Mouse (Mus musculus): ENCODE data around the gene Ciao2b. TPM values are rescaled to one million over a fixed set of nuclear protein-coding genes. Genes with fewer than 3 reads are reported as not detected.

The Ciao2b gene
- total RNA-seq (2012; rRNA removed) (78.7 and 82.4 TPM in 2 replicates), polyA plus RNA-seq (2012; ENCODE audit: insufficient read depth in 1 of 2, insufficient read length in 2 of 2, low read depth in 1 of 2, low replicate concordance in 2 of 2, missing spikeins in 1 of 2) (100 to 1,000 TPM in 1 of 2 experiments, not detected in 1; 110 TPM)

GRCm38 (mm10) chr8:104641426-104642323 lies at the start of gene Ciao2b:
TSS of gene Ciao2b (minus strand) at chr8:104641965.
- peak within 1 kb of the TSS; percentile 92 for H3K9ac ChIP-seq (ENCODE audit: control insufficient read depth, low read depth, low read length, poor library complexity, severe bottlenecking)
- peaks cover 0 to 18% of the 10 kb centered on the region in 2 experiments; a peak in 2 of 4 replicates for H3K36me3 ChIP-seq (ENCODE audit: control insufficient read depth in 1 of 2, insufficient read depth in 2 of 2, low read length in 2 of 2)
- H3K27ac ChIP-seq (ENCODE audit: control insufficient read depth, low read depth, low read length): peak within 1 kb of the TSS; percentile 85
- peak within 1 kb of the TSS; percentile 66 to 92 for H3K4me3 ChIP-seq (ENCODE audit: control insufficient read depth in 1 of 2, insufficient read depth in 1 of 2, low read depth in 2 of 2, low read length in 2 of 2)
- DNase-seq (ENCODE audit: low read depth, low spot score): peak; percentile 93
- H3K27me3 ChIP-seq (ENCODE audit: control insufficient read depth in 1 of 2, insufficient read depth in 2 of 2, low read length in 2 of 2): no peaks in the 10 kb centered on the region
- 0 out of 2 replicates have a peak, but pooled peaks have one; percentile 36 for TF ChIP-seq ETS1 (IDR thresholded peaks at IDR 0.05; ENCODE audit: low read depth, low read length)
- TF ChIP-seq ZMIZ1 (IDR thresholded peaks at IDR 0.05; ENCODE audit: low read depth, low read length): peak; percentile 74
- TF ChIP-seq MYB (IDR thresholded peaks at IDR 0.05; ENCODE audit: low read depth, low read length): no peak
- TF ChIP-seq HCFC1 (IDR thresholded peaks at IDR 0.05; ENCODE audit: low read depth, low read length): peak; percentile 96
- no peak for TF ChIP-seq CHD2 (IDR thresholded peaks at IDR 0.05; ENCODE audit: low read length)
- TF ChIP-seq MXI1 (IDR thresholded peaks at IDR 0.05; ENCODE audit: low read depth, low read length): peak; percentile 91
- TF ChIP-seq ELF1 (IDR thresholded peaks at IDR 0.05; ENCODE audit: low read depth, low read length): peak; percentile 99
- TF ChIP-seq JUND (IDR thresholded peaks at IDR 0.05; ENCODE audit: low read depth, low read length): 0 out of 2 replicates have a peak, but pooled peaks have one; percentile 25
- no peak for TF ChIP-seq SMC3 (IDR thresholded peaks at IDR 0.05; ENCODE audit: low read depth, low read length)
- TF ChIP-seq POLR2A (IDR thresholded peaks at IDR 0.05; ENCODE audit: control insufficient read depth in 1 of 2, insufficient read depth in 1 of 2, low read depth in 1 of 2, low read length in 2 of 2, poor library complexity in 1 of 2): peak; percentile 56 to 90; a peak in 3 of 4 replicates
- no peak for TF ChIP-seq GABPA (IDR thresholded peaks at IDR 0.05; ENCODE audit: low read depth, low read length)
- no peak for TF ChIP-seq MAFK (IDR thresholded peaks at IDR 0.05; ENCODE audit: borderline replicate concordance, low read depth, low read length)
- TF ChIP-seq BHLHE40 (IDR thresholded peaks at IDR 0.05; ENCODE audit: borderline replicate concordance, low read depth, low read length): no peak
- TF ChIP-seq MAX (IDR thresholded peaks at IDR 0.05; ENCODE audit: low read length): peak; percentile 26; the same call in 1 of the 2 replicates
- TF ChIP-seq MYC (IDR thresholded peaks at IDR 0.05; ENCODE audit: low read depth, low read length): peak; percentile 74; the same call in 1 of the 2 replicates
- peak; percentile 25; the same call in 1 of the 2 replicates for TF ChIP-seq NRF1 (IDR thresholded peaks at IDR 0.05; ENCODE audit: insufficient read depth, low read depth, low read length, poor library complexity, severe bottlenecking)
- no peak for TF ChIP-seq USF2 (IDR thresholded peaks at IDR 0.05; ENCODE audit: borderline replicate concordance in 1 of 2, insufficient read depth in 1 of 2, low read depth in 1 of 2, low read length in 2 of 2)
- TF ChIP-seq TAL1 (IDR thresholded peaks at IDR 0.05; ENCODE audit: low read length): no peak
- TF ChIP-seq GATA1 (IDR thresholded peaks at IDR 0.05; ENCODE audit: low read depth, low read length): no peak
- TF ChIP-seq TCF12 (IDR thresholded peaks at IDR 0.05; ENCODE audit: low read depth, low read length): no peak
- TF ChIP-seq CTCF (IDR thresholded peaks at IDR 0.05 in 2 of 3, conservative IDR thresholded peaks at IDR 0.05 in 1 of 3; ENCODE audit: control insufficient read depth in 1 of 3, insufficient read depth in 1 of 3, low read depth in 2 of 3, low read length in 3 of 3, poor library complexity in 1 of 3, severe bottlenecking in 1 of 3): no peak
- no peak for TF ChIP-seq CHD1 (IDR thresholded peaks at IDR 0.05; ENCODE audit: low read depth, low read length)
- TF ChIP-seq NELFE (IDR thresholded peaks at IDR 0.05; ENCODE audit: low read depth, low read length): peak; percentile 84
- peak; percentile 81; the same call in 1 of the 2 replicates for TF ChIP-seq MAZ (IDR thresholded peaks at IDR 0.05; ENCODE audit: low read depth, low read length)
- peak; percentile 77; the same call in 1 of the 2 replicates for TF ChIP-seq POLR2AphosphoS2 (IDR thresholded peaks at IDR 0.05; ENCODE audit: low read length)
- TF ChIP-seq MEF2A (IDR thresholded peaks at IDR 0.05; ENCODE audit: extremely low read depth, insufficient replicate concordance, low read depth, low read length, poor library complexity, severe bottlenecking): no peak
- TF ChIP-seq EP300 (IDR thresholded peaks at IDR 0.05; ENCODE audit: low read depth in 1 of 2, low read length in 2 of 2): 0 out of 4 replicates have a peak, but pooled peaks of 1 of the 2 experiments have one; percentile 10
- TF ChIP-seq TBP (IDR thresholded peaks at IDR 0.05; ENCODE audit: low read depth, low read length): peak; percentile 80
- peak; percentile 96 for TF ChIP-seq SIN3A (IDR thresholded peaks at IDR 0.05; ENCODE audit: low read length)
- 0 out of 2 replicates have a peak, but pooled peaks have one; percentile 15 for TF ChIP-seq USF1 (IDR thresholded peaks at IDR 0.05; ENCODE audit: low read depth, low read length)
- H3K79me2 ChIP-seq (ENCODE audit: control insufficient read depth, insufficient read depth, low read length, poor library complexity): peaks cover 14% of the 10 kb centered on the region
- peaks cover 6 to 19% of the 10 kb centered on the region in 2 experiments for H3K4me1 ChIP-seq (ENCODE audit: control insufficient read depth in 1 of 2, insufficient read depth in 2 of 2, low read length in 2 of 2)
- no peaks in the 10 kb centered on the region for H3K9me3 ChIP-seq (replicated peaks; ENCODE audit: insufficient read depth, low read length)

All from MEL (cell line).